Mouse (Mus musculus): ENCODE results near the gene Apold1. TPM values are rescaled to one million over a fixed set of nuclear protein-coding genes. Genes with fewer than 3 reads are reported as not detected.

Apold1 gene
- polyA plus RNA-seq, 1 experiment from 2014 or later: 1.5 TPM

DNA sequence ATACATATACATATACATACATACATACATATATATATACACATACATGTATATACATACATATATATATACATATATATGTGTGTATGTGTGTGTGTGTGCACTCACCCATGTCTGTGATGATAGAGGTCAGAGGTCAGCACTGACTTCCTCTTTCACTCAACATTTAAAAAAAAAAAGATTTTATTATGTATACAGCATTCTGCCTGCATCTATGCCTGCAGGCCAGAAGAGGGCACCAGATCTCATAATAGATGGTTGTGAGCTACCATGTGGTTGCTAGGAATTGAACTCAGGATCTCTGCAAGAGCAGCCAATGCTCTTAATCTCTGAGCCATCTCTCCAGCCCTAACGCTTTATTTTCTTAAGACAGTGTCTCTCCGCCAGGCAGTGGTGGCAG is 15.4 kb downstream of the Apold1 start:
- no peaks in the 10 kb centered on the region for H3K4me1 ChIP-seq (replicated peaks; ENCODE audit: control insufficient read depth, insufficient read depth)
- H3K27me3 ChIP-seq (ENCODE audit: control insufficient read depth, insufficient read depth, low read length): no peaks in the 10 kb centered on the region
- H3K4me3 ChIP-seq (ENCODE audit: low read depth, low read length): no peak overlapping the region
- H3K27ac ChIP-seq (replicated peaks): no peak overlapping the region
- no peak overlapping the region for H3K4me2 ChIP-seq (replicated peaks; ENCODE audit: low read depth)
- H3K9ac ChIP-seq (ENCODE audit: low read length): no peak overlapping the region
- TF ChIP-seq EP300 (optimal IDR thresholded peaks at IDR 0.05): no peak
- peak; percentile 45 for TF ChIP-seq CTCF (IDR thresholded peaks at IDR 0.05; ENCODE audit: low read depth)
- no peaks in the 10 kb centered on the region for H3K9me3 ChIP-seq (ENCODE audit: control insufficient read depth, low read length)
- DNase-seq (ENCODE audit: low spot score) (no peak), ATAC-seq (ENCODE audit: low FRiP score, low TSS enrichment) (no peak)
- 92% methylated on average over 2 of the region's 2 CpGs for WGBS
- no peaks in the 10 kb centered on the region for H3K36me3 ChIP-seq (ENCODE audit: control insufficient read depth, insufficient read depth, low read length)

GRCm38 (mm10) chr6:134998076-134998475 is 16.6 kb downstream of the Apold1 start:
- no peak for DNase-seq (ENCODE audit: low spot score)
- no peak overlapping the region for H3K27ac ChIP-seq (replicated peaks)
- WGBS: 86% methylated on average over 8 of the region's 8 CpGs
- no peak overlapping the region for H3K4me3 ChIP-seq (ENCODE audit: low read depth, low read length)
- H3K4me2 ChIP-seq (replicated peaks; ENCODE audit: low read depth): no peak overlapping the region
- ATAC-seq (ENCODE audit: low FRiP score, low TSS enrichment): no peak
- no peak overlapping the region for H3K9ac ChIP-seq (ENCODE audit: low read length)
- H3K9me3 ChIP-seq (ENCODE audit: control insufficient read depth, low read length): no peaks in the 10 kb centered on the region
- H3K27me3 ChIP-seq (ENCODE audit: control insufficient read depth, insufficient read depth, low read length): no peaks in the 10 kb centered on the region
- TF ChIP-seq CTCF (IDR thresholded peaks at IDR 0.05; ENCODE audit: low read depth) (no peak), EP300 (optimal IDR thresholded peaks at IDR 0.05) (no peak)
- no peaks in the 10 kb centered on the region for H3K36me3 ChIP-seq (ENCODE audit: control insufficient read depth, insufficient read depth, low read length)
- H3K4me1 ChIP-seq (replicated peaks; ENCODE audit: control insufficient read depth, insufficient read depth): no peaks in the 10 kb centered on the region

- WGBS: 62% methylated on average over 3 of the region's 3 CpGs
- Histone ChIP-seq H3K4me2 (replicated peaks; ENCODE audit: low read depth) (no peak overlapping the region), H3K36me3 (ENCODE audit: control insufficient read depth, insufficient read depth, low read length) (no peaks in the 10 kb centered on the region), H3K9ac (ENCODE audit: low read length) (no peak overlapping the region), H3K4me3 (ENCODE audit: low read depth, low read length) (no peak overlapping the region), H3K27ac (replicated peaks) (no peak overlapping the region), H3K4me1 (replicated peaks; ENCODE audit: control insufficient read depth, insufficient read depth) (no peaks in the 10 kb centered on the region), H3K27me3 (ENCODE audit: control insufficient read depth, insufficient read depth, low read length) (no peaks in the 10 kb centered on the region), H3K9me3 (ENCODE audit: control insufficient read depth, low read length) (no peaks in the 10 kb centered on the region)
- DNase-seq (ENCODE audit: low spot score) (no peak), ATAC-seq (ENCODE audit: low FRiP score, low TSS enrichment) (no peak)
- no peak for TF ChIP-seq EP300 (optimal IDR thresholded peaks at IDR 0.05)
- no peak for TF ChIP-seq CTCF (IDR thresholded peaks at IDR 0.05; ENCODE audit: low read depth)
Measured at GRCm38 (mm10) chr6:134998781-134999180, 17.3 kb downstream of the Apold1 start.

- H3K27ac ChIP-seq (replicated peaks): no peak overlapping the region
- H3K27me3 ChIP-seq (ENCODE audit: control insufficient read depth, insufficient read depth, low read length): no peaks in the 10 kb centered on the region
- DNase-seq (ENCODE audit: low spot score): no peak
- no peak for ATAC-seq (ENCODE audit: low FRiP score, low TSS enrichment)
- no peaks in the 10 kb centered on the region for H3K4me1 ChIP-seq (replicated peaks; ENCODE audit: control insufficient read depth, insufficient read depth)
- H3K36me3 ChIP-seq (ENCODE audit: control insufficient read depth, insufficient read depth, low read length): no peaks in the 10 kb centered on the region
- no peak overlapping the region for H3K9ac ChIP-seq (ENCODE audit: low read length)
- TF ChIP-seq CTCF (IDR thresholded peaks at IDR 0.05; ENCODE audit: low read depth) (no peak), EP300 (optimal IDR thresholded peaks at IDR 0.05) (no peak)
- no peak overlapping the region for H3K4me3 ChIP-seq (ENCODE audit: low read depth, low read length)
- H3K4me2 ChIP-seq (replicated peaks; ENCODE audit: low read depth): no peak overlapping the region
- no peaks in the 10 kb centered on the region for H3K9me3 ChIP-seq (ENCODE audit: control insufficient read depth, low read length)
- 32% methylated on average over 4 of the region's 4 CpGs for WGBS
Measured at GRCm38 (mm10) chr6:135000272-135000671, 18.8 kb downstream of the Apold1 start.

DNA sequence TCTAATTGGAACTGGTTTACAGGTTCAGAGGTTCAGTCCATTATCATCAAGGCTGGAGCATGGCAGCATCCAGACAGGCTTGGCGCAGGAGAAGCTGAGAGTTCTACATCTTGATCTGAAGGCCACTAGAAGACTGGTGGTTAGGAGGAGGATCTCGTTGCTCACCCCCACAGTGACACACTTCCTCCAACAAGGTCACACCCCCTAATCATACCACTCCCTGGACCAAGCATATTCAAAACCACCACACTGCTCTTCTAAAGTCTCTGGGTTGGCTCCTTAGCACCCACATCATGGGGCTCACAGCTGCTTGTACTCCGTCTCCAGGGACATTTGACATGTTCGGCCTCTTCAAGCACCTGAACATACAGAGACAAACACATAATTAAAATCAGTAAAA is 20.5 kb downstream of the Apold1 start:
- Histone ChIP-seq H3K27ac (replicated peaks) (no peak overlapping the region), H3K36me3 (ENCODE audit: control insufficient read depth, insufficient read depth, low read length) (no peaks in the 10 kb centered on the region), H3K9ac (ENCODE audit: low read length) (no peak overlapping the region), H3K4me1 (replicated peaks; ENCODE audit: control insufficient read depth, insufficient read depth) (no peaks in the 10 kb centered on the region), H3K4me3 (ENCODE audit: low read depth, low read length) (no peak overlapping the region), H3K4me2 (replicated peaks; ENCODE audit: low read depth) (no peak overlapping the region), H3K27me3 (ENCODE audit: control insufficient read depth, insufficient read depth, low read length) (no peaks in the 10 kb centered on the region), H3K9me3 (ENCODE audit: control insufficient read depth, low read length) (no peaks in the 10 kb centered on the region)
- ATAC-seq (ENCODE audit: low FRiP score, low TSS enrichment) (no peak), DNase-seq (ENCODE audit: low spot score) (no peak)
- 86% methylated on average over 4 of the region's 4 CpGs for WGBS
- no peak for TF ChIP-seq CTCF (IDR thresholded peaks at IDR 0.05; ENCODE audit: low read depth)
- no peak for TF ChIP-seq EP300 (optimal IDR thresholded peaks at IDR 0.05)

GRCm38 (mm10) chr6:135006372-135006771 is 24.9 kb downstream of the Apold1 start:
- WGBS: 91% methylated on average over 4 of the region's 4 CpGs
- TF ChIP-seq CTCF (IDR thresholded peaks at IDR 0.05; ENCODE audit: low read depth): no peak
- no peak for TF ChIP-seq EP300 (optimal IDR thresholded peaks at IDR 0.05)

More at GRCm38 (mm10) chr6:135006372-135006771, 24.9 kb downstream of the Apold1 start:
- DNase-seq (ENCODE audit: low spot score) (no peak), ATAC-seq (ENCODE audit: low FRiP score, low TSS enrichment) (no peak)
- no peaks in the 10 kb centered on the region for H3K9me3 ChIP-seq (ENCODE audit: control insufficient read depth, low read length)
- H3K4me1 ChIP-seq (replicated peaks; ENCODE audit: control insufficient read depth, insufficient read depth): no peaks in the 10 kb centered on the region
- no peak overlapping the region for H3K4me2 ChIP-seq (replicated peaks; ENCODE audit: low read depth)
- H3K9ac ChIP-seq (ENCODE audit: low read length): no peak overlapping the region
- no peaks in the 10 kb centered on the region for H3K36me3 ChIP-seq (ENCODE audit: control insufficient read depth, insufficient read depth, low read length)
- H3K27me3 ChIP-seq (ENCODE audit: control insufficient read depth, insufficient read depth, low read length): no peaks in the 10 kb centered on the region
- no peak overlapping the region for H3K4me3 ChIP-seq (ENCODE audit: low read depth, low read length)
- H3K27ac ChIP-seq (replicated peaks): no peak overlapping the region

All from stomach, postnatal 0 days (tissue).